Mouse (Mus musculus): ENCODE data around the gene Dclk3. TPM values are rescaled to one million over a fixed set of nuclear protein-coding genes. Genes with fewer than 3 reads are reported as not detected.

Dclk3 gene
- polyA plus RNA-seq (2012; rRNA removed): 2.1 and 2.2 TPM in 2 replicates

GRCm38 (mm10) chr9:111438904-111439835 is at the start of gene Dclk3:
Gene Dclk3 (plus strand): TSS chr9:111439081.

Other genes with a start within 250 kb of the Dclk3 start
- 8.5 and 11.0 TPM in 2 replicates for gene Mlh1, start 167.3 kb upstream of the Dclk3 start, polyA plus RNA-seq (2012; rRNA removed)
- 5.1 and 5.4 TPM in 2 replicates for gene Epm2aip1, start 167.2 kb upstream of the Dclk3 start, polyA plus RNA-seq (2012; rRNA removed)
- gene Trank1, start 127.3 kb upstream of the Dclk3 start, polyA plus RNA-seq (2012; rRNA removed): 0.09 and 0.14 TPM in 2 replicates